21 mouse cellular contexts compared by ENCODE assay signal in genomic region chr3:138033986-138034385, GRCm38 (mm10). TPM values are rescaled to one million over a fixed set of nuclear protein-coding genes. Genes with fewer than 3 reads are reported as not detected.
"Had no signal": no experiment of that assay in that cellular context is flagged by ENCODE, and none has a peak within 500 bp of the region (broad histone marks: within the 10 kb centered on the region; RNA-seq: fewer than 3 reads in every experiment).

No protein-coding gene starts in this region.

- H3K9me3 ChIP-seq: limb, embryonic 12.5 days; liver, embryonic 13.5 days; lung, embryonic 15.5 days; megakaryocyte, embryonic 14.5 days; midbrain, embryonic 12.5 days; stomach, embryonic 15.5 days had no signal

- H3K4me3 ChIP-seq: limb, embryonic 12.5 days; liver, embryonic 13.5 days; lung, embryonic 15.5 days; megakaryocyte, embryonic 14.5 days; midbrain, embryonic 12.5 days; stomach, embryonic 15.5 days had no signal

- DNase-seq: kidney, adult 8-10 months; kidney, postnatal 36 days; layer of hippocampus, adult 9-11 months; layer of hippocampus, postnatal 36 days; liver; liver, embryonic 13.5 days; liver, postnatal 0 days; lung, postnatal 14 days; right cerebral cortex, postnatal 14 days; thymus, adult 2 months; thymus, postnatal 25 days had no signal

- ATAC-seq: liver, postnatal 0 days had no signal

- H3K9ac ChIP-seq: limb, embryonic 12.5 days; liver, embryonic 13.5 days; liver, postnatal 0 days; lung, embryonic 15.5 days; midbrain, embryonic 12.5 days; stomach, embryonic 15.5 days had no signal

- H3K4me1 ChIP-seq: limb, embryonic 12.5 days; liver, embryonic 13.5 days; lung, embryonic 15.5 days; midbrain, embryonic 12.5 days; stomach, embryonic 15.5 days had no signal

- H3K27ac ChIP-seq: limb, embryonic 12.5 days; liver, embryonic 13.5 days; lung, embryonic 15.5 days; macrophage; midbrain, embryonic 12.5 days; stomach, embryonic 15.5 days had no signal

- H3K36me3 ChIP-seq: limb, embryonic 12.5 days; liver, embryonic 13.5 days; lung, embryonic 15.5 days; midbrain, embryonic 12.5 days; stomach, embryonic 15.5 days had no signal

- H3K27me3 ChIP-seq: limb, embryonic 12.5 days; lung, embryonic 15.5 days; megakaryocyte, embryonic 14.5 days; midbrain, embryonic 12.5 days; stomach, embryonic 15.5 days had no signal

- H3K4me2 ChIP-seq: limb, embryonic 12.5 days; liver, embryonic 13.5 days; lung, embryonic 15.5 days; midbrain, embryonic 12.5 days; stomach, embryonic 15.5 days had no signal

RNA-seq across cellular contexts. Expression of gene 1110002E22Rik, which starts 30.9 kb away (rescaled TPM):
- polyA plus RNA-seq: macrophage had no signal

RNA-seq across cellular contexts. Expression of gene Gm5105, which starts 33.2 kb away (rescaled TPM):
- total RNA-seq: layer of hippocampus, adult 18-20 months; midbrain, postnatal 0 days had no signal
- polyA plus RNA-seq: liver, embryonic 13.5 days; liver, postnatal 0 days; macrophage; midbrain, embryonic 12.5 days; spleen, adult 2 months; stomach, embryonic 15.5 days; testis, adult 2 months; thymus, adult 2 months had no signal
